Mouse (Mus musculus): ENCODE measurements around the gene Car15.
A peak's percentile ranks its signal among the peaks of the same experiment; 100 is the strongest.

Car15 gene

DNA sequence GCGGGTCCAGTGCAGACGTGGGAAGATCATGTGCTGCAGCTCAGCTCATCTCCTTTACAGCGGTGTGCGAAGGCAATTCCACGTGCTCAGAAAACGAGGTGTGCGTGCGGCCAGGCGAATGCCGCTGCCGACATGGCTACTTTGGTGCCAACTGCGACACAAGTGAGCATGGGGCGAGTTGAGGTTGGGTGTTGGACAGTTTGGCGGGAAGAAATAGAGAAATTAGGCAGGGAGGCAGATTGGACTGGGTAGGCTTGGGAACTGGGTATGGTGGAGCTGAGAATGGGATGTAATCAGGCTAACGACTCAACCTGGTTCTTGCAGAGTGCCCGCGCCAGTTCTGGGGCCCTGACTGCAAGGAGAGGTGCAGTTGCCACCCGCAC is 35.7 kb downstream of the Car15 start:
- DNase-seq (ENCODE audit: low read depth, low spot score) = no peak

DNA sequence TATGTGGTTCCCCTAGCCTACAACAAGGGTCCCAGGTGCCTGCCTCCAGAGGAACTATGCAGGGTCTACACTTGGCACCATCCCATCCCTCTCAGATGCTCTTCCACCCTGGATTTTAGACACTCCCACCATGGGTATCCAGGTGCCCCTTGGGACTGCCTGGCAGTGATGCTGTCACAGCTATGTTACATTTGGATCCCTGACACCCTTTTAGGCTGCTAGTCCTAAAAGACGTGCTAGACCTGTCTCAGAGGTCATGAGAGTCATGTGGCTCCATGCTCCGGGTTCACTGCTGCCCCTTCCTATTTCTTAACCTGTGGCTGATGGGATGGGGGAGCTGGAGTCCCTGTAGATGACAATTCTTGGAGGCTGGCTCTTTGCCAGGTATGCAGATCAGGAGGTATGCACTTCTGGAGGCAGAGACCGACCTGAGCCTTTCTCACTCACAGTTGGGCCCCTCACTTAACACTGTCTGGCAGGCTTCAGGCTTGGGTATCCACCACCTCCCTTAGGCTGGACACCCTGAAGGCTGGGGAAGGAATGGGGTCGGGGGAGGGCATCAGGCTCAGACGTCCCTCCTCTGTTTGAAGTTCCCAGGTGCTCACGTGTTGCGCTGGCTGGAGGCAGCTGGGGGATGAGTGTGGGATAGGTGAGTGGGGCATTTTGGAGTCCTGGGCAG is 36.2 kb downstream of the Car15 start:
- no peak for DNase-seq (ENCODE audit: low read depth, low spot score)

GRCm38 (mm10) chr16:17799584-17799983 is 38.6 kb downstream of the Car15 start:
- no peak for DNase-seq (ENCODE audit: low read depth, low spot score)

DNA sequence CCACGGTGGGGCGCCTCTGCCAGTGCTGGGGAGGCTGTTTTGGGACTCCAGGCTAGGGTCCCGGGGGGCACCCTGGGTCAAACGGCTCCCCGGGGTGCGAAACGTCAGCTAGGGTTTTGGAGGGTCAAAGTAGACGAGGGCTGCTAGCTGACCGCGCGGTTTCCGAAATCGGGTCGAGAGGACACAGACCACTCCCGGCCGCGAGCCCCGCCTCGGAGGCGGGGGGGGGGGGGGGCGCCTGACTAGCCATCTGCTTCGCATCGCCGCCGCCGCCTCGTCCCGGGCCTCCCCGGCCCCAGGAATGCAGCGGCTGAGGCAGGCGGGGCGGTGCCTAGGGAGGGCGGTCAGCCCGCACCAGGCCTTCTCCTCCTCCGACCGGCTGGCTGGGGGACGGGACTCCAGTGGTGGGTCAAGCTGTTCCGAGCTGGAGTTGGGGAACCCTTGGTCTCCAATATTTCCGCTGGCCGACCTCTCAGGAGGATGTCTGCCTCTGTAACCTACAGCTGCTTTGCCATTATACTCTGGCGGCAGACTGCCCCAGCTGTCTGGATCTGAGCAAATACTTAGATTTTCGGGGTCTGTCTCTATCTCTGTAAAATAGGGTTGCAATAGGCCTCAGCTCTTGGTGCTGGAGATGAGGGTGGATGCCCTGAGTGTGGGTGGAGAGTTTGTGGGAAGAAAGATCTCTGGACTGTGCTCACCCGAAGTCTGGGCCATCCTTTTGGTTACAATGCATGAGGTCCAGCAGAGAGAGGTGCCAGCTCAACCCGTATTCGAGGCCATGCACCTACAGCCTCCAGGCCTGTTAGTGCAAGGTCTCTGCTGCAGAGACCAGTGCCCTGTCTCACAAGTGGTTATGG is 39.6 kb downstream of the Car15 start:
- DNase-seq (ENCODE audit: low read depth, low spot score) = peak; percentile 47

DNA sequence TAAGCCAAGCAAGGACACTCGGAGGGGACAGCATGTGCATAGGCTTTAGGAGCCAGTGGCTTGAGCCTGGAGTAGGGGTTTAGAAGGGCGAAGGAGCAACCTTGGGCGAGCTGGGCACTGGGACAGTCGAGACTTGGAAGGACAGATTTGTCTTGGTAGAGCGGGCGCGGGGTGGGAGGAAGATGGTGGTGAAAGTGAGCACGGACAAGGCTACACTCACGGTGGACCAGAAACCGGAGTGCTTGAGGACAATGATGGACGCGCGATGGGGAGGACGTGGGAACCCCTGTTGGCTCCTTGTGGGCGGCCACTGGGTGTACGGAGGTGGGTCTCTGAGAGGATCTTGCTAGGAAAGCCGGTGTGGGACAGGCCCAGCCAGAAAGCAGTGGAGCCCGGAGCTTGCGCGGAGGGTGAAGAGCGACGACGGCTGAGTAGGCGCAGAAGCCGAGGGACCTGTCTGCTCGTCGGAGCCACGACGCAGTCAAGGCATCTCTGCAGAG is 40.3 kb downstream of the Car15 start:
- peak; percentile 46 for DNase-seq (ENCODE audit: low read depth, low spot score)

DNA sequence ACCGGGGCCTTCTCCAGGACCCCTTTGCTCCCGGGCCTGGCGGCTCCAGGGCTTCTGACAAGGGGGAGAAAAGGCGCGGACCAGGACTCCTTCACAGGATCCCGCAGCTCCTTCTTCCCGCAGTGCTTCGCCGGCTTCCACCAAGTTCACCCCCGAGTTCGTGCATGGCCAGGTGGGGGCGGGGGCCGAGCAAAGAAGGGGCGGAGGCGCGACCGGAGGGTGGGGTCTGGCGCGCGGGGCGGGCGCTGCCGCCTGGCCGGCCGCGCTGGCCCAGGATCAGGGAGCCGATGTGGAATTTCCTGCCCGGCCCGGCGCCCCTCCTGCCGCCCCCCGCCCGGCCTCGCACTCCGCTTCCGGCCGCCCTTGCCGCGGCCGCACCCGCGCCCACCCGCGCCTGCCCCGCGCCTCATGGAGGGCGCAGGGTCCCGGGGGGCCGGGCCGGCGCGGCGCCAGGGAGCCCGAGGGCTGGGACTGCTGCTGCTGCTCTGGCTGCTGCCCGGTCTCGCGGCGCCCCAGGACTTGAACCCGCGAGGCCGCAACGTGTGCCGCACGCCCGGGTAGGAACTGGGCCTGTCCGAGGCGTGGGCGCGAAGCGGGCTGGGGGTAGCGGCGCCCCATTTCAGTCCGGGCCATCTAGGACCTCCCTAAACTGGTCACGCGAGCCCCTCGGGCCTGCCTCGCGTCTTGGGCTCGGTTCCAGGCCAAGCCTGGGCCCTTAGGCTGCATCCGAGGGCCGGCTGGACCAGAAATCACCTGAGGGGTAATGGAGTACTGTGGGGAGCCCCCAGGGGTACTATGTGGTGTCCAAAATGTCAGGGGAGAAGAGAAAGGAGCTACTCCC is 41.0 kb downstream of the Car15 start, which contains the start of gene Scarf2:
Gene Scarf2, plus strand, starts transcription at position 312 of the 841 bp plus-strand sequence.
- DNase-seq (ENCODE audit: low read depth, low spot score) = peak; percentile 71

DNA sequence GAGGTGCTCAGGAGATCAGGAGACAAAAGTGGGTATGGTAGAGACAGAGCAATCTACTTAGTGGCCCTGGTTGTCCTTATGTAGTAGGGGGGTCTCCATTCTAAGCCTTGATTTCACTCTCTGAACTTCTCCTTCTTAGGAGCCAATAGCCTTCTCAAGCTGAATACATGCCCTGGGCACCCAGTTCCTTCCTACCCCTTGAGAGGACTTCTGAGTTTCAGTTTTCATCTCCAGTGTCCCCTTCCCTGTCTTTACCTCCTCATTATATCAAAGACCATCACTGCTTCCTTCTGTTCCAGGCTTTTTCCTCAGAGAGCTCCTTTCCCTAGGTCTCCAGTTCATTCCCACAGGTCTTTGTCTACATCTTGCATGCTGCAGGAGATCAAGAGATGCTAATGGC is 41.6 kb downstream of the Car15 start:
- no peak for DNase-seq (ENCODE audit: low read depth, low spot score)

GRCm38 (mm10) chr16:17795643-17796042 is 42.5 kb downstream of the Car15 start:
- DNase-seq (ENCODE audit: low read depth, low spot score) = no peak

DNA sequence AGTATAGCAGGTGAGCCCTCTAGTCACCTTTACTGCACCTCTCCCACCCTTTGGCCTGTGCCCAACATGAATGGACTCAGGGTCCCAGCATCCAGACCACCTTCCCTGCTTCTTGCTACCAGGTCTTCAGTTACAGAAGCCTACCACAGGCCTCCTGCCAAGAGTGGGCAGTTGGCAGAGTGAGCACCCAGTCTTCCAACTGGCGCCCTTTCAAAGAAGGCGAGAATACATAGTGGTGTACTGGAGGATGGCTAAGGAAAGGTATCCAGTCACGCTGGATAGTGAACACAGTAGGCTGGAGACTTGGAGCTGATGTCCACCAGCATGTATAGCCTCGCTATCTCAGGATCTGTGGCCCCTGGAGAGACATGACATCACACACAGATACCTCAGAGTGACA is 44.1 kb downstream of the Car15 start:
- DNase-seq (ENCODE audit: low read depth, low spot score) = no peak

- no peak for DNase-seq (ENCODE audit: low read depth, low spot score)
Observed at GRCm38 (mm10) chr16:17792728-17793127, 45.4 kb downstream of the Car15 start.

DNA sequence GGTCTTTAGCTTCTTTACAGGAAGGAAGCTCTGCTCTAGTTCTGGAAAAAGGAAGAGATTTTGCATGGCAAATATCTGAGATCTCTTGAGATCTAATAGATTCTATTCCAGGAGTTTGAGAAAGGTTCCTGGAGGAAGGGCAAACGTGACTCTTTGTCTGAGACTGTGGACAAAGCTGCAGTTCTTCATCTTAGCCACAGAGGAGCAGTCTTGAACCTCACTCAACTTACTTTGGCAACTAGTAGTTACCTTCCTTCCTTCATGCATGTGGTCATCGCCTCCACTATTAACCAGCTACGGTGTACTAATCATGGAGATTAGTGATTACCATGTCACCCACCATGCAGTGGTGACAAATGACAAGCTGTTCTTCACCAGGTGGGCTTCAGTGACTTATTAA is 52.8 kb downstream of the Car15 start:
- no peak for DNase-seq (ENCODE audit: low read depth, low spot score)
